Mouse (Mus musculus): ENCODE data around the gene Rtl4. TPM values are rescaled to one million over a fixed set of nuclear protein-coding genes. Genes with fewer than 3 reads are reported as not detected.

Gene Rtl4
- 0.08 and 0.12 TPM in 2 replicates for polyA plus RNA-seq (2012; rRNA removed)

- DNase-seq (ENCODE audit: low spot score) = no peak
These were observed at the start of gene Rtl4 for GRCm38 (mm10) chrX:144688207-144689118. Rtl4 (plus strand) TSS chrX:144688907.

- DNase-seq (ENCODE audit: low spot score) = no peak
These were observed 44.0 kb upstream of the Rtl4 start for GRCm38 (mm10) chrX:144644756-144645155.

- no peak for DNase-seq (ENCODE audit: low spot score)
These were observed 43.3 kb upstream of the Rtl4 start for GRCm38 (mm10) chrX:144645394-144645793.

- no peak for DNase-seq (ENCODE audit: low spot score)
These were observed 36.5 kb upstream of the Rtl4 start for GRCm38 (mm10) chrX:144652196-144652595.

- no peak for DNase-seq (ENCODE audit: low spot score)
These were observed 965 bp upstream of the Rtl4 start for GRCm38 (mm10) chrX:144687742-144688141.

GRCm38 (mm10) chrX:144688142-144688206 is 733 bp upstream of the Rtl4 start, which contains the start of gene Trpc5:
Trpc5 (minus strand) TSS chrX:144688180.
- no peak for DNase-seq (ENCODE audit: low spot score)

GRCm38 (mm10) chrX:144689119-144689858 is 582 bp downstream of the Rtl4 start:
- DNase-seq (ENCODE audit: low spot score) = no peak

- no peak for DNase-seq (ENCODE audit: low spot score)
These were observed 1.1 kb downstream of the Rtl4 start for GRCm38 (mm10) chrX:144689859-144690181.

- DNase-seq (ENCODE audit: low spot score) = no peak
These were observed 27.6 kb downstream of the Rtl4 start for GRCm38 (mm10) chrX:144716330-144716729.

- no peak for DNase-seq (ENCODE audit: low spot score)
These were observed 58.9 kb downstream of the Rtl4 start for GRCm38 (mm10) chrX:144747528-144748049.

GRCm38 (mm10) chrX:144986980-144987379 is 298.3 kb downstream of the Rtl4 start:
- DNase-seq (ENCODE audit: low spot score) = no peak

- no peak for DNase-seq (ENCODE audit: low spot score)
These were observed 376.8 kb downstream of the Rtl4 start for GRCm38 (mm10) chrX:145065484-145065913.

- no peak for DNase-seq (ENCODE audit: low spot score)
These were observed 401.1 kb downstream of the Rtl4 start for GRCm38 (mm10) chrX:145089802-145090201.

GRCm38 (mm10) chrX:145090360-145090759 is 401.7 kb downstream of the Rtl4 start:
- no peak for DNase-seq (ENCODE audit: low spot score)

GRCm38 (mm10) chrX:145090964-145091363 is 402.3 kb downstream of the Rtl4 start:
- no peak for DNase-seq (ENCODE audit: low spot score)

Other genes with a start within 250 kb of the Rtl4 start
- gene Trpc5os, start 232.3 kb upstream of the Rtl4 start, polyA plus RNA-seq (2012; rRNA removed) = 0.04 and 0.09 TPM in 2 replicates
- not detected in 2 replicates for gene Trpc5, start 727 bp upstream of the Rtl4 start, polyA plus RNA-seq (2012; rRNA removed)

All from urinary bladder, adult 2 months (tissue).